ENCODE assay signal across 8 mouse cellular contexts in the genomic region with DNA sequence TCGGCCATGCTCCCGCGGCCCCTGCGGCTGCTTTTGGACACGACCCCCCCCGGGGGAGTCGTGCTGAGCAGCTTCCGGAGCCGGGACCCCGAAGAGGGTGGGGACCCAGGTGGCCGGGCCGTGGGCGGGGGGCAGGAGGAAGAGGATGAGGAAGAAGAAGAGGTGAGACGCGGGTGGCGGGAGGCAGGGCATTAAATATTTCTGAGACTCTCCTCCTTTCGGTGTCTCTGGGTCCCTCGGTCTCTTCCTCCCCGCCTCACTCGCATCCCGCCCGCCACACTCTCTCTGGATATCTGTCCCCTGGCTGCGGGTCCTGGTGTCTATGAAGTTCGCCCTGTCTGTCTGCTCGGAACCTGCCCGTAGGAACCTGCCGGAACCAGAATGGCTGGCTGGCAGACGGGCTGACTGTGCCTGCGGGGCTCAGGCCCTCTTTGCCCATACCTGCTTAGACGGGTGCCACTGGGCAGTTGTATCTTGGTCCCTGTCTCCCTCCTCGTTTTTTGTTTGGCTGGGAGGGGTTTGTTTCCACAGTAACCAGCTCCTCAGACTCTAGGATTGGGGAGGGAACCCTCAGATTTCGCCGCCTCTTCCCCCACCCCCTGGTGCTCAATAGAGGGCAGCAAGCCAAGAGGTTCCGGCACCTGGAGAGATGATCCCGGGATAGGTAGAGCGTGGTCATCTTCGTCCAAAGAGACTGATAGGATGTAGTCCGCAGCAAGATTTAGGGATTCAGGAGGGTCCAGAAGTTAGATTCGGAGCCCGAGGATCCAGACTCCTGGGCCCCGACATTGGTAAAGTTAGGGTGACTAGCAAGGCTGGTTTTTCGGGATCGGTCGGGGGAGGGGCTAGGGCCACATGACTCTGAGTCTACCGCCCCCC. TPM values are rescaled to one million over a fixed set of nuclear protein-coding genes. Genes with fewer than 3 reads are reported as not detected.
DNase-seq lines count a peak whose midpoint lies in the region; ATAC-seq lines count a peak whose summit lies in the region.

No protein-coding gene starts in this region.

- peak; percentile 17; the same call in 1 of the 2 replicates for ATAC-seq in liver, embryonic 13.5 days (ENCODE audit: low read depth)

- H3K4me1 ChIP-seq in liver, embryonic 13.5 days (replicated peaks) = peaks cover 59% of the 10 kb centered on the region

- no peaks in the 10 kb centered on the region for H3K9me3 ChIP-seq in liver, embryonic 13.5 days (replicated peaks)

- H3K9ac ChIP-seq in liver, embryonic 13.5 days = peak overlapping the region; percentile 92

- 1% methylated on average over 45 of the region's 45 CpGs for WGBS in liver, embryonic 13.5 days (ENCODE audit: insufficient replicate concordance)

- peak; percentile 74 to 75 for DNase-seq in urinary bladder, adult 18-20 months (ENCODE audit: low spot score in 2 of 2)
- DNase-seq in urinary bladder, adult 2 months (ENCODE audit: low spot score) = no peak
- DNase-seq in cerebellum, postnatal 14 days = peak; percentile 60 to 67
- DNase-seq in heart, adult 9 months (ENCODE audit: low spot score in 2 of 2) = peak; percentile 71 to 74
- DNase-seq in kidney, adult 8-10 months = peak; percentile 74 to 81
- peak; percentile 51 for DNase-seq in liver, embryonic 13.5 days
- peak; percentile 80 for DNase-seq in naive thymus-derived CD4-positive, alpha-beta T cell, adult 2 months (ENCODE audit: low read depth)
- DNase-seq in thymus, postnatal 25 days = peak; percentile 79

- H3K27me3 ChIP-seq in liver, embryonic 13.5 days = no peaks in the 10 kb centered on the region

- peak overlapping the region; percentile 96 for H3K27ac ChIP-seq in liver, embryonic 13.5 days

- H3K4me3 ChIP-seq in liver, embryonic 13.5 days (replicated peaks) = peak overlapping the region; percentile 88

- H3K36me3 ChIP-seq in liver, embryonic 13.5 days = peaks cover 51% of the 10 kb centered on the region

- H3K4me2 ChIP-seq in liver, embryonic 13.5 days = peak overlapping the region; percentile 100

RNA-seq across cellular contexts. Expression of a gene that starts 1.2 kb away (rescaled TPM):
- polyA plus RNA-seq in urinary bladder, adult 2 months (2012; rRNA removed) = 132 and 164 TPM in 2 replicates
- 7.1 and 7.4 TPM in 2 replicates for polyA plus RNA-seq in liver, embryonic 13.5 days (2015; fragmentation: Nextera tagmentation; extraction: Ambion mirVana)

RNA-seq across cellular contexts. Expression of a gene that starts 9.6 kb away (rescaled TPM):
- polyA plus RNA-seq in urinary bladder, adult 2 months (2012; rRNA removed) = 86.5 and 87.2 TPM in 2 replicates
- 153 and 157 TPM in 2 replicates for polyA plus RNA-seq in liver, embryonic 13.5 days (2015; fragmentation: Nextera tagmentation; extraction: Ambion mirVana)

RNA-seq across cellular contexts. Expression of a gene that starts 9.9 kb away (rescaled TPM):
- polyA plus RNA-seq in urinary bladder, adult 2 months (2012; rRNA removed) = 15.8 and 17.2 TPM in 2 replicates
- 30.1 and 34.9 TPM in 2 replicates for polyA plus RNA-seq in liver, embryonic 13.5 days (2015; fragmentation: Nextera tagmentation; extraction: Ambion mirVana)

RNA-seq across cellular contexts. Expression of a gene that starts 14.8 kb away (rescaled TPM):
- 20.1 and 23.1 TPM in 2 replicates for polyA plus RNA-seq in urinary bladder, adult 2 months (2012; rRNA removed)
- 10.1 and 10.7 TPM in 2 replicates for polyA plus RNA-seq in liver, embryonic 13.5 days (2015; fragmentation: Nextera tagmentation; extraction: Ambion mirVana)

RNA-seq across cellular contexts. Expression of a gene that starts 14.8 kb away (rescaled TPM):
- polyA plus RNA-seq in urinary bladder, adult 2 months (2012; rRNA removed) = 84.7 and 122 TPM in 2 replicates
- polyA plus RNA-seq in liver, embryonic 13.5 days (2015; fragmentation: Nextera tagmentation; extraction: Ambion mirVana) = 27.6 and 30.5 TPM in 2 replicates

Comparison
In these comparisons a context has a peak if more than half of its experiments do, and no peak if none do; other contexts are left out.
1. RNA of a gene that starts 1.2 kb away (polyA plus RNA-seq): 132 to 164 TPM in urinary bladder, adult 2 months; 7.1 to 7.4 TPM in liver, embryonic 13.5 days; every median in the first group is over 10 times any median in the second.